Mouse (Mus musculus) forebrain, embryonic 12.5 days (tissue): ENCODE measurements at regions not wholly inside any gene's neighbourhood (a gene's known extent, or its start where the extent isn't known, plus 50 kb on each side); places are given as distances from the start of the nearest gene placed in this dataset.

Experiments
- ATAC-seq: fragments of 200-750 bp; cut with Nextera tagmentation; 2 replicates; pipeline ENCODE4 v1.8.0; 2017; ENCODE audit warnings: moderate TSS enrichment; ENCODE audit not compliant: low FRiP score
- H3K27ac ChIP-seq: fragments of 300-500 bp; sonication (generic); 2 replicates; pipeline ENCODE4 v1.5.1; 2016; ENCODE audit warnings: mild to moderate bottlenecking
- H3K27me3 ChIP-seq: fragments of 300-500 bp; sonication (generic); 2 replicates; pipeline ENCODE4 v1.6.1; 2016; ENCODE audit warnings: mild to moderate bottlenecking
- H3K36me3 ChIP-seq: fragments of 300-500 bp; sonication (generic); replicated peaks from 2 replicates; pipeline ENCODE4 v1.6.1; 2016; ENCODE audit warnings: mild to moderate bottlenecking
- H3K4me1 ChIP-seq: fragments of 300-500 bp; sonication (generic); 2 replicates; pipeline ENCODE4 v1.6.1; 2016
- H3K4me2 ChIP-seq: fragments of 300-500 bp; sonication (generic); 2 replicates; pipeline ENCODE4 v1.6.1; 2016; ENCODE audit warnings: mild to moderate bottlenecking, moderate library complexity
- H3K4me3 ChIP-seq: fragments of 300-500 bp; sonication (generic); replicated peaks from 2 replicates; pipeline ENCODE4 v1.5.1; 2016; ENCODE audit warnings: mild to moderate bottlenecking
- H3K9ac ChIP-seq: fragments of 300-500 bp; sonication (generic); 2 replicates; pipeline ENCODE4 v1.6.1; 2016; ENCODE audit warnings: mild to moderate bottlenecking
- H3K9me3 ChIP-seq: fragments of 300-500 bp; sonication (generic); 2 replicates; pipeline ENCODE4 v1.6.1; 2016
- WGBS: fragments of 180-500 bp; shearing (Covaris S2); methylation state at CpG from one replicate; pipeline ENCODE4 v1.1.7; 2016; 5-methylcytosine and 5-hydroxymethylcytosine counted together

- H3K27me3 ChIP-seq = no peaks in the 10 kb centered on the region; the same call in 1 of the 2 replicates
- no peaks in the 10 kb centered on the region for H3K36me3 ChIP-seq
- no peaks in the 10 kb centered on the region for H3K9me3 ChIP-seq
- no peak overlapping the region for H3K4me3 ChIP-seq
- H3K9ac ChIP-seq = no peak overlapping the region
- no peak overlapping the region for H3K27ac ChIP-seq
- ATAC-seq = no peak
- H3K4me1 ChIP-seq = peaks cover 6% of the 10 kb centered on the region; the same call in 1 of the 2 replicates
- H3K4me2 ChIP-seq = no peak overlapping the region
- 79% methylated on average over 5 of the region's 5 CpGs for WGBS
These were observed 60.1 kb upstream of the Irx1 start for GRCm38 (mm10) chr13:72023666-72024065.

GRCm38 (mm10) chr13:72043930-72044470, 80.5 kb upstream of the Irx1 start:
- Histone ChIP-seq H3K27me3 (no peaks in the 10 kb centered on the region), H3K27ac (no peak overlapping the region), H3K4me2 (no peak overlapping the region), H3K9ac (no peak overlapping the region), H3K4me1 (no peaks in the 10 kb centered on the region), H3K9me3 (no peaks in the 10 kb centered on the region), H3K4me3 (no peak overlapping the region), H3K36me3 (no peaks in the 10 kb centered on the region)
- WGBS = 92% methylated on average over 5 of the region's 5 CpGs
- ATAC-seq = no peak

- H3K36me3 ChIP-seq = no peaks in the 10 kb centered on the region
- H3K4me1 ChIP-seq = peaks cover 6% of the 10 kb centered on the region
- peaks cover 10% of the 10 kb centered on the region; the same call in 1 of the 2 replicates for H3K27me3 ChIP-seq
- H3K27ac ChIP-seq = no peak overlapping the region
- H3K4me2 ChIP-seq = no peak overlapping the region
- no peaks in the 10 kb centered on the region for H3K9me3 ChIP-seq
- no peak overlapping the region for H3K9ac ChIP-seq
- WGBS = 91% methylated on average over 3 of the region's 3 CpGs
- no peak for ATAC-seq
- no peak overlapping the region for H3K4me3 ChIP-seq
These were observed 92.9 kb upstream of the Irx1 start for GRCm38 (mm10) chr13:72056469-72056868.

- no peak for ATAC-seq
- no peak overlapping the region for H3K9ac ChIP-seq
- H3K9me3 ChIP-seq = no peaks in the 10 kb centered on the region
- no peak overlapping the region for H3K4me3 ChIP-seq
- H3K27me3 ChIP-seq = peaks cover 16% of the 10 kb centered on the region
- WGBS = 22% methylated on average over 6 of the region's 6 CpGs
- peaks cover 25% of the 10 kb centered on the region for H3K4me1 ChIP-seq
- H3K27ac ChIP-seq = no peak overlapping the region
- no peak overlapping the region for H3K4me2 ChIP-seq
- no peaks in the 10 kb centered on the region for H3K36me3 ChIP-seq
These were observed 98.1 kb upstream of the Irx1 start for GRCm38 (mm10) chr13:72061659-72062058.

GRCm38 (mm10) chr13:72063278-72063761, 99.8 kb upstream of the Irx1 start:
- H3K36me3 ChIP-seq = no peaks in the 10 kb centered on the region
- peaks cover 14% of the 10 kb centered on the region; the same call in 1 of the 2 replicates for H3K27me3 ChIP-seq
- no peak overlapping the region for H3K4me3 ChIP-seq
- H3K4me2 ChIP-seq = no peak overlapping the region
- peaks cover 25% of the 10 kb centered on the region for H3K4me1 ChIP-seq
- H3K9ac ChIP-seq = no peak overlapping the region
- 50% methylated on average over 5 of the region's 5 CpGs for WGBS
- H3K9me3 ChIP-seq = no peaks in the 10 kb centered on the region
- H3K27ac ChIP-seq = no peak overlapping the region
- ATAC-seq = peak; percentile 57; the same call in 1 of the 2 replicates

GRCm38 (mm10) chr13:72096585-72096984, 133.1 kb upstream of the Irx1 start:
- no peak for ATAC-seq
- H3K36me3 ChIP-seq = no peaks in the 10 kb centered on the region
- no peaks in the 10 kb centered on the region; the same call in 1 of the 2 replicates for H3K9me3 ChIP-seq
- no peak overlapping the region for H3K9ac ChIP-seq
- no peaks in the 10 kb centered on the region for H3K4me1 ChIP-seq
- H3K27ac ChIP-seq = no peak overlapping the region
- no peak overlapping the region for H3K4me3 ChIP-seq
- peaks cover 7% of the 10 kb centered on the region; the same call in 1 of the 2 replicates for H3K27me3 ChIP-seq
- 62% methylated on average over 4 of the region's 5 CpGs for WGBS
- H3K4me2 ChIP-seq = no peak overlapping the region

GRCm38 (mm10) chr13:72097268-72097667, 133.7 kb upstream of the Irx1 start:
- Histone ChIP-seq H3K27ac (no peak overlapping the region), H3K4me3 (no peak overlapping the region), H3K36me3 (no peaks in the 10 kb centered on the region), H3K9me3 (no peaks in the 10 kb centered on the region; the same call in 1 of the 2 replicates), H3K27me3 (peaks cover 7% of the 10 kb centered on the region; the same call in 1 of the 2 replicates), H3K9ac (no peak overlapping the region), H3K4me1 (no peaks in the 10 kb centered on the region), H3K4me2 (no peak overlapping the region)
- ATAC-seq = no peak
- 56% methylated on average over 8 of the region's 8 CpGs for WGBS

GRCm38 (mm10) chr13:72097811-72098210, 134.3 kb upstream of the Irx1 start:
- ATAC-seq = no peak
- Histone ChIP-seq H3K4me1 (no peaks in the 10 kb centered on the region), H3K4me3 (no peak overlapping the region), H3K9me3 (no peaks in the 10 kb centered on the region; the same call in 1 of the 2 replicates), H3K4me2 (no peak overlapping the region), H3K36me3 (no peaks in the 10 kb centered on the region), H3K9ac (no peak overlapping the region), H3K27me3 (peaks cover 5% of the 10 kb centered on the region; the same call in 1 of the 2 replicates), H3K27ac (no peak overlapping the region)
- WGBS = 87% methylated on average over 11 of the region's 11 CpGs

GRCm38 (mm10) chr13:72100741-72101140, 137.2 kb upstream of the Irx1 start:
- Histone ChIP-seq H3K4me1 (no peaks in the 10 kb centered on the region), H3K9me3 (no peaks in the 10 kb centered on the region), H3K27me3 (0 out of 2 replicates have a peak, but pooled peaks cover 3% of the 10 kb centered on the region), H3K4me3 (no peak overlapping the region), H3K36me3 (no peaks in the 10 kb centered on the region), H3K27ac (no peak overlapping the region), H3K4me2 (no peak overlapping the region), H3K9ac (no peak overlapping the region)
- 76% methylated on average over 5 of the region's 5 CpGs for WGBS
- no peak for ATAC-seq

- H3K9me3 ChIP-seq = no peaks in the 10 kb centered on the region
- WGBS = 63% methylated on average over 1 of the region's 1 CpGs
- H3K4me3 ChIP-seq = no peak overlapping the region
- H3K9ac ChIP-seq = no peak overlapping the region
- ATAC-seq = no peak
- no peak overlapping the region for H3K4me2 ChIP-seq
- H3K27me3 ChIP-seq = peaks cover 9% of the 10 kb centered on the region
- no peaks in the 10 kb centered on the region for H3K36me3 ChIP-seq
- no peaks in the 10 kb centered on the region for H3K4me1 ChIP-seq
- no peak overlapping the region for H3K27ac ChIP-seq
These were observed 145.1 kb upstream of the Irx1 start for GRCm38 (mm10) chr13:72108666-72109065.

GRCm38 (mm10) chr13:72113942-72114341, 150.4 kb upstream of the Irx1 start:
- Histone ChIP-seq H3K9ac (no peak overlapping the region), H3K4me3 (no peak overlapping the region), H3K4me2 (no peak overlapping the region), H3K27me3 (peaks cover 54% of the 10 kb centered on the region), H3K36me3 (no peaks in the 10 kb centered on the region), H3K4me1 (peaks cover 9% of the 10 kb centered on the region; the same call in 1 of the 2 replicates), H3K9me3 (no peaks in the 10 kb centered on the region), H3K27ac (no peak overlapping the region)
- 91% methylated on average over 4 of the region's 4 CpGs for WGBS
- no peak for ATAC-seq

GRCm38 (mm10) chr13:72114776-72115663, 151.5 kb upstream of the Irx1 start:
- H3K27me3 ChIP-seq = peaks cover 61% of the 10 kb centered on the region
- H3K4me1 ChIP-seq = peaks cover 9% of the 10 kb centered on the region; the same call in 1 of the 2 replicates
- no peak overlapping the region for H3K4me2 ChIP-seq
- WGBS = 28% methylated on average over 10 of the region's 10 CpGs
- H3K36me3 ChIP-seq = no peaks in the 10 kb centered on the region
- no peak overlapping the region for H3K4me3 ChIP-seq
- ATAC-seq = no peak
- H3K27ac ChIP-seq = no peak overlapping the region
- H3K9me3 ChIP-seq = no peaks in the 10 kb centered on the region
- H3K9ac ChIP-seq = no peak overlapping the region
